Mouse (Mus musculus): Measurements from ENCODE around the gene Galnt14. TPM values are rescaled to one million over a fixed set of nuclear protein-coding genes. Genes with fewer than 3 reads are reported as not detected.

Gene Galnt14
- total RNA-seq, 2 experiments from 2014 or later = 0.89 to 1.3 TPM

- DNase-seq = no peak
These were observed 202.3 kb downstream of the Galnt14 start for GRCm38 (mm10) chr17:73507804-73508535.

- no peak for DNase-seq
These were observed 206.1 kb downstream of the Galnt14 start for GRCm38 (mm10) chr17:73504111-73504510.

- no peak for DNase-seq
These were observed 207.6 kb downstream of the Galnt14 start for GRCm38 (mm10) chr17:73502613-73503012.

GRCm38 (mm10) chr17:73489519-73489918, 220.7 kb downstream of the Galnt14 start:
- no peak for DNase-seq

GRCm38 (mm10) chr17:73487792-73488191, 222.5 kb downstream of the Galnt14 start:
- DNase-seq = peak; percentile 46 to 62

- DNase-seq = no peak
These were observed 222.9 kb downstream of the Galnt14 start for GRCm38 (mm10) chr17:73487380-73487779.

- DNase-seq = no peak
These were observed 232.9 kb downstream of the Galnt14 start for GRCm38 (mm10) chr17:73477096-73478076.

GRCm38 (mm10) chr17:73474371-73474770, 235.9 kb downstream of the Galnt14 start:
- no peak for DNase-seq

- no peak for DNase-seq
These were observed 237.2 kb downstream of the Galnt14 start for GRCm38 (mm10) chr17:73473012-73473411.

- DNase-seq = no peak
These were observed 249.4 kb downstream of the Galnt14 start for GRCm38 (mm10) chr17:73460874-73461273.

GRCm38 (mm10) chr17:73458741-73459140, 251.5 kb downstream of the Galnt14 start:
- no peak for DNase-seq

GRCm38 (mm10) chr17:73456551-73456950, 253.7 kb downstream of the Galnt14 start:
- DNase-seq = no peak

GRCm38 (mm10) chr17:73453646-73454045, 256.6 kb downstream of the Galnt14 start:
- DNase-seq = no peak

GRCm38 (mm10) chr17:73452151-73452760, 258.0 kb downstream of the Galnt14 start:
- no peak for DNase-seq

- no peak for DNase-seq
These were observed 261.1 kb downstream of the Galnt14 start for GRCm38 (mm10) chr17:73449104-73449503.

Other genes with a start within 250 kb of the Galnt14 start
- 100 to 1,000 TPM in 1 of 2 experiments, 10 to 100 TPM in 1; 59.7 to 127 TPM for gene Ehd3, start 93.7 kb upstream of the Galnt14 start, total RNA-seq (2021)
- 100 to 1,000 TPM; 334 to 458 TPM for gene Xdh, start 239.7 kb upstream of the Galnt14 start, total RNA-seq (2021)

All from adrenal gland, postnatal 36 days (tissue).